Mouse (Mus musculus) lung, embryonic 14.5 days (tissue): ENCODE measurements around the gene Cotl1. TPM values are rescaled to one million over a fixed set of nuclear protein-coding genes. Genes with fewer than 3 reads are reported as not detected.

ENCODE experiments used
- ATAC-seq: fragments of 200-750 bp; cut with Nextera tagmentation; 2 replicates; pipeline ENCODE4 v1.8.0; 2017; ENCODE audit warnings: mild to moderate bottlenecking, moderate TSS enrichment, moderate library complexity; ENCODE audit not compliant: insufficient read depth
- DNase-seq: peaks from one replicate; pipeline ENCODE4 v3.0.0-alpha.2; 2015
- H3K27ac ChIP-seq: fragments of 300-500 bp; sonication (generic); 2 replicates; pipeline ENCODE4 v1.5.1; 2014; ENCODE audit warnings: low read depth, mild to moderate bottlenecking, moderate library complexity
- H3K27me3 ChIP-seq: fragments of 300-500 bp; sonication (generic); 2 replicates; pipeline ENCODE4 v1.6.1; 2014; ENCODE audit warnings: low read length, control low read depth; ENCODE audit not compliant: insufficient read depth
- H3K36me3 ChIP-seq: fragments of 300-500 bp; sonication (generic); 2 replicates; pipeline ENCODE4 v1.6.1; 2014; ENCODE audit warnings: control low read depth; ENCODE audit not compliant: insufficient read depth
- H3K4me1 ChIP-seq: fragments of 300-500 bp; sonication (generic); 2 replicates; pipeline ENCODE4 v1.6.1; 2014; ENCODE audit warnings: antibody characterized with exemption, control low read depth; ENCODE audit not compliant: insufficient read depth
- H3K4me2 ChIP-seq: fragments of 300-500 bp; sonication (generic); 2 replicates; pipeline ENCODE4 v1.6.1; 2014; ENCODE audit warnings: mild to moderate bottlenecking
- H3K4me3 ChIP-seq: fragments of 300-500 bp; sonication (generic); 2 replicates; pipeline ENCODE4 v1.5.1; 2014; ENCODE audit warnings: low read depth, low read length
- H3K9ac ChIP-seq: fragments of 300-500 bp; sonication (generic); 2 replicates; pipeline ENCODE4 v1.6.1; 2014
- H3K9me3 ChIP-seq: fragments of 300-500 bp; sonication (generic); 2 replicates; pipeline ENCODE4 v1.6.1; 2016; ENCODE audit warnings: low read depth, low read length, control low read depth
- CTCF ChIP-seq: IDR thresholded peaks from 2 replicates; pipeline ENCODE4 v1.5.1; 2016; ENCODE audit warnings: antibody characterized with exemption, low read depth
- WGBS: fragments of 180-500 bp; shearing (Covaris S2); extraction: QIAGEN DNeasy Blood & Tissue Kit; methylation state at CpG from one replicate; pipeline ENCODE4 v1.1.7; 2014; 5-methylcytosine and 5-hydroxymethylcytosine counted together
- polyA plus RNA-seq: library from polyadenylated mRNA; unstranded; fragments of >200 nt; fragmentation: Nextera tagmentation; extraction: Ambion mirVana; gene quantifications from 2 replicates; pipeline ENCODE4 v1.2.1, GENCODE M21; 2014

Cotl1 gene
- polyA plus RNA-seq, 1 experiment from 2014 or later: 201 TPM

- TF ChIP-seq CTCF: no peak
- Histone ChIP-seq H3K27me3 (no peaks in the 10 kb centered on the region), H3K4me3 (no peak overlapping the region), H3K4me1 (no peaks in the 10 kb centered on the region; the same call in 1 of the 2 replicates), H3K4me2 (no peak overlapping the region), H3K9ac (no peak overlapping the region), H3K9me3 (no peaks in the 10 kb centered on the region), H3K27ac (no peak overlapping the region), H3K36me3 (peaks cover 7% of the 10 kb centered on the region; the same call in 1 of the 2 replicates)
- 86% methylated on average over 14 of the region's 14 CpGs for WGBS
- ATAC-seq: no peak
- no peak for DNase-seq
Measured at GRCm38 (mm10) chr8:119810953-119811499, 29.3 kb downstream of the Cotl1 start.

GRCm38 (mm10) chr8:119810127-119810868 lies 30.0 kb downstream of the Cotl1 start:
- Histone ChIP-seq H3K27ac (no peak overlapping the region), H3K27me3 (no peaks in the 10 kb centered on the region), H3K9ac (no peak overlapping the region), H3K36me3 (peaks cover 7% of the 10 kb centered on the region; the same call in 1 of the 2 replicates), H3K9me3 (no peaks in the 10 kb centered on the region), H3K4me2 (no peak overlapping the region), H3K4me1 (no peaks in the 10 kb centered on the region; the same call in 1 of the 2 replicates), H3K4me3 (no peak overlapping the region)
- DNase-seq: no peak
- TF ChIP-seq CTCF: no peak
- ATAC-seq: no peak
- WGBS: 74% methylated on average over 23 of the region's 23 CpGs

- H3K36me3 ChIP-seq: peaks cover 7% of the 10 kb centered on the region; the same call in 1 of the 2 replicates
- no peak overlapping the region for H3K9ac ChIP-seq
- no peak for ATAC-seq
- 94% methylated on average over 9 of the region's 9 CpGs for WGBS
- H3K4me1 ChIP-seq: no peaks in the 10 kb centered on the region; the same call in 1 of the 2 replicates
- no peak for TF ChIP-seq CTCF
- no peak overlapping the region for H3K27ac ChIP-seq
- no peak overlapping the region for H3K4me2 ChIP-seq
- DNase-seq: no peak
- no peaks in the 10 kb centered on the region for H3K27me3 ChIP-seq
- H3K4me3 ChIP-seq: no peak overlapping the region
- H3K9me3 ChIP-seq: no peaks in the 10 kb centered on the region
Measured at GRCm38 (mm10) chr8:119809620-119810019, 30.7 kb downstream of the Cotl1 start.

- 69% methylated on average over 4 of the region's 4 CpGs for WGBS
- ATAC-seq: no peak
- no peak for DNase-seq
- Histone ChIP-seq H3K4me3 (no peak overlapping the region), H3K27ac (no peak overlapping the region), H3K9me3 (no peaks in the 10 kb centered on the region), H3K36me3 (peaks cover 7% of the 10 kb centered on the region; the same call in 1 of the 2 replicates), H3K4me1 (no peaks in the 10 kb centered on the region; the same call in 1 of the 2 replicates), H3K4me2 (no peak overlapping the region), H3K27me3 (no peaks in the 10 kb centered on the region), H3K9ac (no peak overlapping the region)
- no peak for TF ChIP-seq CTCF
Measured at GRCm38 (mm10) chr8:119807687-119808086, 32.7 kb downstream of the Cotl1 start.

GRCm38 (mm10) chr8:119806422-119807263 lies 33.7 kb downstream of the Cotl1 start:
- no peak for TF ChIP-seq CTCF
- Histone ChIP-seq H3K9me3 (no peaks in the 10 kb centered on the region), H3K27me3 (no peaks in the 10 kb centered on the region), H3K9ac (no peak overlapping the region), H3K36me3 (peaks cover 7% of the 10 kb centered on the region; the same call in 1 of the 2 replicates), H3K27ac (no peak overlapping the region), H3K4me3 (no peak overlapping the region), H3K4me1 (no peaks in the 10 kb centered on the region; the same call in 1 of the 2 replicates), H3K4me2 (no peak overlapping the region)
- ATAC-seq (0 out of 2 replicates have a peak, but pooled peaks have one; percentile 25), DNase-seq (peak; percentile 56)
- 58% methylated on average over 14 of the region's 14 CpGs for WGBS

GRCm38 (mm10) chr8:119805275-119805674 lies 35.1 kb downstream of the Cotl1 start:
- no peak for TF ChIP-seq CTCF
- Histone ChIP-seq H3K4me3 (no peak overlapping the region), H3K9ac (no peak overlapping the region), H3K4me2 (no peak overlapping the region), H3K9me3 (no peaks in the 10 kb centered on the region), H3K4me1 (no peaks in the 10 kb centered on the region), H3K27me3 (no peaks in the 10 kb centered on the region), H3K27ac (no peak overlapping the region), H3K36me3 (peaks cover 7% of the 10 kb centered on the region; the same call in 1 of the 2 replicates)
- 55% methylated on average over 8 of the region's 8 CpGs for WGBS
- ATAC-seq: no peak
- DNase-seq: no peak
